Mouse (Mus musculus): ENCODE measurements around the gene Rtn4rl1. TPM values are rescaled to one million over a fixed set of nuclear protein-coding genes. Genes with fewer than 3 reads are reported as not detected.

Rtn4rl1 gene
- total RNA-seq, 2 experiments from 2014 or later: 0.96 to 1.1 TPM

GRCm38 (mm10) chr11:75296406-75297005 lies 102.9 kb downstream of the Rtn4rl1 start:
- DNase-seq (ENCODE audit: low spot score): no peak

GRCm38 (mm10) chr11:75297631-75298030 lies 104.0 kb downstream of the Rtn4rl1 start:
- DNase-seq (ENCODE audit: low spot score): no peak

GRCm38 (mm10) chr11:75298491-75298890 lies 104.9 kb downstream of the Rtn4rl1 start:
- no peak for DNase-seq (ENCODE audit: low spot score)

GRCm38 (mm10) chr11:75299786-75300185 lies 106.2 kb downstream of the Rtn4rl1 start:
- DNase-seq (ENCODE audit: low spot score): no peak

GRCm38 (mm10) chr11:75300954-75301353 lies 107.4 kb downstream of the Rtn4rl1 start:
- DNase-seq (ENCODE audit: low spot score): no peak

GRCm38 (mm10) chr11:75304797-75305196 lies 111.2 kb downstream of the Rtn4rl1 start:
- DNase-seq (ENCODE audit: low spot score): no peak

GRCm38 (mm10) chr11:75308650-75309049 lies 115.1 kb downstream of the Rtn4rl1 start:
- no peak for DNase-seq (ENCODE audit: low spot score)

- no peak for DNase-seq (ENCODE audit: low spot score)
Measured at GRCm38 (mm10) chr11:75310813-75311212, 117.2 kb downstream of the Rtn4rl1 start.

- DNase-seq (ENCODE audit: low spot score): no peak
Measured at GRCm38 (mm10) chr11:75311751-75312150, 118.2 kb downstream of the Rtn4rl1 start.

- no peak for DNase-seq (ENCODE audit: low spot score)
Measured at GRCm38 (mm10) chr11:75313834-75314233, 120.3 kb downstream of the Rtn4rl1 start.

Small RNAs within 50 kb of the gene (microRNA-seq; reads per million reads assigned to microRNA genes)
- 209 reads per million, percentile 67 among the genes with 10 or more reads in this experiment for gene Mir132
- 7.5 reads per million, percentile 19 among the genes with 10 or more reads in this experiment for gene Mir212

Other genes with a start within 250 kb of the Rtn4rl1 start
- 1 to 10 TPM; 1.8 to 6.6 TPM for gene Hic1, start 24.3 kb upstream of the Rtn4rl1 start, total RNA-seq (2021)
- 1 to 10 TPM; 2.5 to 2.8 TPM for gene Ovca2, start 14.9 kb upstream of the Rtn4rl1 start, total RNA-seq (2021)
- gene Dph1, start 2.5 kb upstream of the Rtn4rl1 start, total RNA-seq (2021): 1 to 10 TPM; 4.6 to 5.6 TPM
- 10 to 100 TPM; 62.8 to 73.1 TPM for gene Rpa1, start 154.5 kb downstream of the Rtn4rl1 start, total RNA-seq (2021)
- 1 to 10 TPM; 4.5 to 4.9 TPM for gene Smyd4, start 154.7 kb downstream of the Rtn4rl1 start, total RNA-seq (2021)
- gene Serpinf1, start 228.9 kb downstream of the Rtn4rl1 start, total RNA-seq (2021): 10 to 100 TPM; 50.2 to 64.1 TPM
- under 1 TPM in 1 of 2 experiments, not detected in 1; 0.36 TPM for gene Serpinf2, start 245.8 kb downstream of the Rtn4rl1 start, total RNA-seq (2021)